Mouse (Mus musculus) v-Abl transformed pro-B cells (cell line): ENCODE results near the gene Zfp811.

Experiments
- in situ Hi-C, 2 experiments: fragments of 400-800 bp; cut with MboI; formaldehyde crosslinking; loops; one replicate each; pipeline ENCODE4 v1.15.1; 2025; ENCODE audit not compliant: unreplicated experiment in 2 of 2

Gene Zfp811

GRCm38 (mm10) chr17:32757331-32757730 is 52.4 kb downstream of the Zfp811 start:
- in situ Hi-C loops, result no loop called here

GRCm38 (mm10) chr17:32753634-32754033 is 56.1 kb downstream of the Zfp811 start:
- in situ Hi-C loops, result no loop called here

- in situ Hi-C loops, result no loop called here
Measured at GRCm38 (mm10) chr17:32752813-32753360, 56.8 kb downstream of the Zfp811 start.

- in situ Hi-C loops, result no loop called here
Measured at GRCm38 (mm10) chr17:32750611-32751010, 59.1 kb downstream of the Zfp811 start.
